Mouse (Mus musculus) liver, embryonic 16.5 days (tissue): ENCODE measurements around the gene Ifnar1. TPM values are rescaled to one million over a fixed set of nuclear protein-coding genes. Genes with fewer than 3 reads are reported as not detected.
"Not testable (repeated sequence)": the region's sequence is repeated elsewhere in the genome, so short reads cannot be mapped to it uniquely, and the experiment has no call there.

Source experiments
- ATAC-seq: fragments of 200-750 bp; cut with Nextera tagmentation; 2 replicates; pipeline ENCODE4 v1.8.0; 2017; ENCODE audit warnings: low read depth, mild to moderate bottlenecking, moderate number of reproducible peaks, moderate library complexity
- H3K27ac ChIP-seq: fragments of 300-500 bp; sonication (generic); 2 replicates; pipeline ENCODE4 v1.5.1; 2014; ENCODE audit warnings: mild to moderate bottlenecking, low read length
- H3K27me3 ChIP-seq: fragments of 300-500 bp; sonication (generic); 2 replicates; pipeline ENCODE4 v1.6.1; 2014; ENCODE audit warnings: low read depth, low read length, mixed read lengths; ENCODE audit not compliant: control insufficient read depth, insufficient read depth
- H3K36me3 ChIP-seq: fragments of 300-500 bp; sonication (generic); 2 replicates; pipeline ENCODE4 v1.6.1; 2014; ENCODE audit warnings: mild to moderate bottlenecking; ENCODE audit not compliant: control insufficient read depth, insufficient read depth
- H3K4me1 ChIP-seq: fragments of 300-500 bp; sonication (generic); 2 replicates; pipeline ENCODE4 v1.6.1; 2014; ENCODE audit warnings: low read depth, low read length, mixed read lengths; ENCODE audit not compliant: control insufficient read depth
- H3K4me2 ChIP-seq: fragments of 300-500 bp; sonication (generic); 2 replicates; pipeline ENCODE4 v1.6.1; 2014; ENCODE audit warnings: low read depth, low read length, mixed read lengths
- H3K4me3 ChIP-seq: fragments of 300-500 bp; sonication (generic); 2 replicates; pipeline ENCODE4 v1.5.1; 2014; ENCODE audit warnings: low read depth, mild to moderate bottlenecking, low read length
- H3K9ac ChIP-seq: fragments of 300-500 bp; sonication (generic); 2 replicates; pipeline ENCODE4 v1.6.1; 2014; ENCODE audit warnings: low read depth, low read length
- H3K9me3 ChIP-seq: fragments of 300-500 bp; sonication (generic); replicated peaks from 2 replicates; pipeline ENCODE4 v1.6.1; 2016; ENCODE audit warnings: low read length; ENCODE audit not compliant: control insufficient read depth
- WGBS: fragments of 180-500 bp; shearing (Covaris S2); extraction: QIAGEN DNeasy Blood & Tissue Kit; methylation state at CpG from one replicate; pipeline ENCODE4 v1.1.7; 2014; ENCODE audit not compliant: insufficient replicate concordance; 5-methylcytosine and 5-hydroxymethylcytosine counted together
- polyA plus RNA-seq: library from polyadenylated mRNA; unstranded; fragments of >200 nt; fragmentation: Nextera tagmentation; extraction: Ambion mirVana; gene quantifications from 2 replicates; pipeline ENCODE4 v1.2.1, GENCODE M21; 2015

Ifnar1 gene
- polyA plus RNA-seq, 1 experiment from 2014 or later = 25.0 TPM

DNA sequence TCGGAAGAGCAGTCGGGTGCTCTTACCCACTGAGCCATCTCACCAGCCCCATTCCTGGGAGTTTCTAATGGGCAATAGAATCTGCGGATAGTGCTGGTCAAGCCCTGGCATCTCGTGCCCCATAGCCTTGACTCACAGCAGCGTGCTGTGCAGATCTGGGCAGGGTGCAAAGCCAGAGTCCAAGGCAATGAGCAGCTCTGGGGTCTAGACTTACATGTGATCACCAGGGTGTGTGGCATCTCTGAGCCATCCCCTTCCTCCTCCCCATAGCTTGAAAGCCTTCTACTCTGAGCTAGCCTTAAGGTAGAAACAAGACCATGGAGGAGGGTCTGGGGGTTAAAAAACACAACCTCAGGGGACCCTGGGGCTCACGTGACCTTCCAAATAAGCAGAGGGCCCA lies 41.2 kb downstream of the Ifnar1 start:
- Histone ChIP-seq H3K4me1 (peaks cover 17% of the 10 kb centered on the region), H3K9me3 (no peaks in the 10 kb centered on the region), H3K4me2 (no peak overlapping the region), H3K9ac (no peak overlapping the region), H3K27me3 (no peaks in the 10 kb centered on the region; the same call in 1 of the 2 replicates), H3K36me3 (no peaks in the 10 kb centered on the region), H3K27ac (no peak overlapping the region), H3K4me3 (no peak overlapping the region)
- 86% methylated on average over 6 of the region's 6 CpGs for WGBS
- no peak for ATAC-seq

- Histone ChIP-seq H3K9ac (no peak overlapping the region), H3K36me3 (no peaks in the 10 kb centered on the region), H3K27me3 (no peaks in the 10 kb centered on the region), H3K4me2 (no peak overlapping the region), H3K27ac (no peak overlapping the region; the same call in 1 of the 2 replicates), H3K4me1 (peaks cover 13% of the 10 kb centered on the region), H3K4me3 (no peak overlapping the region), H3K9me3 (no peaks in the 10 kb centered on the region)
- WGBS = 52% methylated on average over 10 of the region's 10 CpGs
- ATAC-seq = 0 out of 2 replicates have a peak, but pooled peaks have one; percentile 10
Observed at GRCm38 (mm10) chr16:91527051-91527450, 42.0 kb downstream of the Ifnar1 start.

DNA sequence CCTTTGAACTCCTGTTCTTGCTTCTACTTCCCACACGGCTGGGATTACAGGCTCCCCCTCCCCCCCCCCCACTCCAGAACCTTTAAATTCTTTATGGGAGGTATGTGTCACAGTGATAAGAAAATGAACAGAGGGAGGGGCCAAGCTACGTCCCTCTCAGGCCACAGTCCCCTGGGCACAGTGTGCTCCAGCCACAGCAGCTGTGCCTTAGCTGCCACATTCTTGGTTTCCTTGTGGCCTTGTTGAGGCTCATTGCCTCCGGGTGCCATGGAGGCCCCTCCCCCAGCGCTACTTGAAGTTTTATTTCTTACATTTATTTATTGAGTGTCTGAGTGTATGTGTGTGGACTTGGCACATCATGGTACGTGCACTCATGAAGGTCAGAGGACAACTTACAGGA lies 42.5 kb downstream of the Ifnar1 start:
- H3K4me2 ChIP-seq = no peak overlapping the region
- no peaks in the 10 kb centered on the region for H3K9me3 ChIP-seq
- H3K36me3 ChIP-seq = no peaks in the 10 kb centered on the region
- H3K9ac ChIP-seq = peak overlapping the region; percentile 17; the same call in 1 of the 2 replicates
- H3K4me3 ChIP-seq = no peak overlapping the region
- ATAC-seq = peak; percentile 45; the same call in 1 of the 2 replicates
- no peaks in the 10 kb centered on the region for H3K27me3 ChIP-seq
- peaks cover 13% of the 10 kb centered on the region for H3K4me1 ChIP-seq
- WGBS = 25% methylated on average over 5 of the region's 5 CpGs
- H3K27ac ChIP-seq = no peak overlapping the region

GRCm38 (mm10) chr16:91528578-91528977 lies 43.5 kb downstream of the Ifnar1 start:
- H3K9me3 ChIP-seq = no peaks in the 10 kb centered on the region
- H3K4me2 ChIP-seq = no peak overlapping the region
- H3K27me3 ChIP-seq = no peaks in the 10 kb centered on the region
- H3K4me1 ChIP-seq = peaks cover 20% of the 10 kb centered on the region
- no peak overlapping the region for H3K27ac ChIP-seq
- H3K9ac ChIP-seq = no peak overlapping the region
- ATAC-seq = no peak
- H3K36me3 ChIP-seq = no peaks in the 10 kb centered on the region
- WGBS = 70% methylated on average over 9 of the region's 9 CpGs
- H3K4me3 ChIP-seq = no peak overlapping the region

GRCm38 (mm10) chr16:91530830-91531229 lies 45.8 kb downstream of the Ifnar1 start:
- 74% methylated on average over 4 of the region's 4 CpGs for WGBS
- H3K27me3 ChIP-seq = not testable (repeated sequence)

DNA sequence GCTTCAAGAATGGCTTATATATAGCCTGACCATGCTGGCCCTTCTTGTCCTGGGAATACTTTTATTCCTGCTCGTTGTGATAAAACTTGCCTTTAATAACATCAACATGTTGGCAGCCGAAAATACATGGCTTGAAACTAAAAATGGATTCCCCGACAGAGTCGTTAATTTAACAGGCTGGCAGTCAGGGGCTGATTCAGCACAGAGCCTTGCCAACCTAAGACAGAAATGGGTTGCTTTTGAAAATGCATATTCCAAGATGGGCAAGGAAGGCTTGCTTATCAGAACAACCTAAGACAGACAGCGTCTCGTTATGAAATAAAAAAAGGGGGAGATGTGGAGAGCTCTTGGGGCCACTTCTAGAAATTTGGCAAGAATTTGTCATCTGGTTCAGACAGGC lies 46.8 kb downstream of the Ifnar1 start:
- Histone ChIP-seq H3K9ac (no peak overlapping the region), H3K9me3 (no peaks in the 10 kb centered on the region), H3K4me2 (no peak overlapping the region), H3K4me3 (no peak overlapping the region), H3K4me1 (peaks cover 31% of the 10 kb centered on the region), H3K27ac (no peak overlapping the region), H3K27me3 (no peaks in the 10 kb centered on the region), H3K36me3 (no peaks in the 10 kb centered on the region)
- no peak for ATAC-seq
- WGBS = 56% methylated on average over 6 of the region's 6 CpGs

More at GRCm38 (mm10) chr16:91530830-91531229, 45.8 kb downstream of the Ifnar1 start:
- not testable (repeated sequence) for H3K36me3 ChIP-seq, H3K27ac ChIP-seq, ATAC-seq, H3K9ac ChIP-seq, H3K4me3 ChIP-seq, H3K4me2 ChIP-seq, H3K9me3 ChIP-seq
- H3K4me1 ChIP-seq = peaks cover 24% of the 10 kb centered on the region

DNA sequence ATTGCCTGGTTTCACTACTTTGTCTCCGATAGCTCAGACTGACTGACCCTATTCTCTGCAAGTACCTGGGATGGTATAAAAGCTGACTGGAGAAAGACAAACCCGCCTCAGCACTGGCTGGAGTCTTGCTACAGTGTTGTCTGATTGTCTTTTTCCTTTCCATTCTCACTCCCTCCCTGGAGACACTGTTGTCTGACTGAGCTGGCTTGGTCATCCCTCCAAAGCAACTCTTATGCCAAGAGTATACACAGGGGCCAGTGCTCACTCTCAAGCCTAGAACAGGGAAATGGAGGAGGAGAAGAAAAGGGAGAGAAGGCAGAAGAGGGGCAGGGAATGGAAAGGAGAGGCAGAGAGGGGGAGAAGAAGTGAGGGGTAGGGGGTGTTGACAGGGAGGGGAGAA lies 47.4 kb downstream of the Ifnar1 start:
- WGBS = 48% methylated on average over 2 of the region's 2 CpGs
- Histone ChIP-seq H3K4me2 (no peak overlapping the region), H3K9ac (no peak overlapping the region), H3K27ac (no peak overlapping the region), H3K27me3 (no peaks in the 10 kb centered on the region), H3K36me3 (no peaks in the 10 kb centered on the region), H3K4me1 (peaks cover 31% of the 10 kb centered on the region), H3K4me3 (no peak overlapping the region), H3K9me3 (no peaks in the 10 kb centered on the region)
- ATAC-seq = no peak

GRCm38 (mm10) chr16:91533097-91534001 lies 48.3 kb downstream of the Ifnar1 start:
- WGBS = 29% methylated on average over 23 of the region's 23 CpGs
- H3K4me3 ChIP-seq = no peak overlapping the region
- H3K9me3 ChIP-seq = no peaks in the 10 kb centered on the region
- H3K9ac ChIP-seq = no peak overlapping the region
- no peaks in the 10 kb centered on the region for H3K36me3 ChIP-seq
- H3K4me2 ChIP-seq = no peak overlapping the region
- ATAC-seq = no peak
- no peak overlapping the region for H3K27ac ChIP-seq
- peaks cover 35% of the 10 kb centered on the region for H3K4me1 ChIP-seq
- no peaks in the 10 kb centered on the region for H3K27me3 ChIP-seq

DNA sequence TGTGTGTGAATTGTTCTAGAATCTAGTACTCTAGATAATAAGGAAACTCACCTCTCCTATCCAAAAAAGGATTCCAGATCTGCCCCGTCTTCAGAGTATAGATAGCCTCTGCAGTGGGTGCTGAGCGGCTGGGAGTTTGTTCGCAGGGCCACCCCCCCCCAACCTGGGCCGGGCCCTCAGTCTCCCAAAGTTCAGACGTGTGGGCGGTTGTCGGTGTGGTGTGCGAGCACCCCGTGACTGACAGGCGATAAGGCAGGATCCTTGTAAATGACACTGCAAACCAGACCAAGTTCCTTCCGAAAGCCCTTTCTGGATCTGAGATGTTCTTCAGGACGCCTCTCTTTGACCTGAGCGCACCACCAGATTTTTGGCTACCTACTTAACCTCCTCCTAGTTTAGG lies 49.4 kb downstream of the Ifnar1 start:
- no peak overlapping the region for H3K4me2 ChIP-seq
- H3K4me3 ChIP-seq = no peak overlapping the region
- 37% methylated on average over 13 of the region's 13 CpGs for WGBS
- peaks cover 40% of the 10 kb centered on the region for H3K4me1 ChIP-seq
- peak; percentile 94 for ATAC-seq
- no peak overlapping the region for H3K9ac ChIP-seq
- H3K9me3 ChIP-seq = no peaks in the 10 kb centered on the region
- no peaks in the 10 kb centered on the region for H3K36me3 ChIP-seq
- no peaks in the 10 kb centered on the region for H3K27me3 ChIP-seq
- no peak overlapping the region for H3K27ac ChIP-seq
